ENCODE assay signal across 24 mouse cellular contexts in genomic region chr8:34438771-34439170, GRCm38 (mm10).
"Had no signal": no experiment of that assay in that cellular context is flagged by ENCODE, and none has a peak within 500 bp of the region (broad histone marks: within the 10 kb centered on the region; RNA-seq: fewer than 3 reads in every experiment).

No protein-coding gene starts in this region.

- H3K4me2 ChIP-seq: heart, embryonic 12.5 days; hindbrain, embryonic 12.5 days; hindbrain, embryonic 14.5 days; limb, embryonic 13.5 days; limb, embryonic 15.5 days; liver, embryonic 13.5 days; liver, embryonic 15.5 days had no signal

- H3K9ac ChIP-seq: heart, embryonic 12.5 days; hindbrain, embryonic 12.5 days; hindbrain, embryonic 14.5 days; limb, embryonic 13.5 days; limb, embryonic 15.5 days; liver, embryonic 13.5 days; liver, embryonic 15.5 days had no signal

- H3K27me3 ChIP-seq: heart, embryonic 12.5 days; hindbrain, embryonic 12.5 days; limb, embryonic 13.5 days; liver, embryonic 13.5 days; liver, embryonic 15.5 days had no signal

- ATAC-seq: hindbrain, embryonic 16.5 days; intestine, embryonic 16.5 days had no signal

- DNase-seq: gastrocnemius, adult 2 months; gastrocnemius, postnatal 10 days; gastrocnemius, postnatal 25 days; heart, adult 18-20 months; heart, postnatal 10 days; heart, postnatal 4 days; kidney, adult 11 months; kidney, postnatal 14 days; kidney, postnatal 36 days; layer of hippocampus, adult 9-11 months; layer of hippocampus, postnatal 36 days; left cerebral cortex, postnatal 4 days; liver, embryonic 13.5 days had no signal

- H3K27ac ChIP-seq: gastrocnemius, adult 2 months; heart, embryonic 10.5 days; hindbrain, embryonic 10.5 days; hindbrain, embryonic 12.5 days; hindbrain, embryonic 14.5 days; kidney, postnatal 0 days; limb, embryonic 13.5 days; limb, embryonic 15.5 days; liver, embryonic 13.5 days; liver, embryonic 15.5 days had no signal

- H3K4me3 ChIP-seq: gastrocnemius, adult 2 months; heart, embryonic 10.5 days; heart, embryonic 12.5 days; hindbrain, embryonic 10.5 days; hindbrain, embryonic 12.5 days; limb, embryonic 13.5 days; limb, embryonic 15.5 days; liver, embryonic 13.5 days; liver, embryonic 15.5 days had no signal

- H3K4me1 ChIP-seq: heart, embryonic 10.5 days; heart, embryonic 12.5 days; hindbrain, embryonic 10.5 days; hindbrain, embryonic 12.5 days; limb, embryonic 13.5 days; limb, embryonic 15.5 days; liver, embryonic 13.5 days; liver, embryonic 15.5 days had no signal

- H3K9me3 ChIP-seq: heart, embryonic 10.5 days; heart, embryonic 12.5 days; hindbrain, embryonic 10.5 days; hindbrain, embryonic 12.5 days; limb, embryonic 13.5 days; limb, embryonic 15.5 days; liver, embryonic 13.5 days; liver, embryonic 15.5 days had no signal

- H3K36me3 ChIP-seq: heart, embryonic 10.5 days; heart, embryonic 12.5 days; hindbrain, embryonic 10.5 days; hindbrain, embryonic 12.5 days; limb, embryonic 13.5 days; limb, embryonic 15.5 days; liver, embryonic 13.5 days; liver, embryonic 15.5 days had no signal
